9 mouse cellular contexts compared by ENCODE assay signal in the genomic region with DNA sequence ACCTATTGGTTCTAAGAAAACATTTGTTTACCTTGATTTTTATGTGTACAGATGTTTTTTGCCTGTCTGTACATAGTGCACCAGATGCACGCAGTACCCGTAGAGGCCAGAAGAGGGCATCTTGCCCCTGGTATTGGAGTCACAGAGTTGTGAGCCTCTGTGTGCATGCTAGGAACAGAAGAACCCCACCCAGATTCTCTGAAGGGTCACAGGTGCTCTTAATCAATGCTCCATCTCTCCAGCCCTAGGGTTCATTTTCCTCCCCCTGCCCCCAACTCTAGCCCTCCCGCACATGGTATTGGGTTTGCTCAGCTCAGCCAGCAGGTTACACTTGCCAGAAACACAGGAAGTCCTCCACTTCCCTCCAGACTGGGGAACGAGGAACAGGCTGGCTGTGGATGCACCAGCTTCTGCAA. TPM values are rescaled to one million over a fixed set of nuclear protein-coding genes. Genes with fewer than 3 reads are reported as not detected.
DNase-seq lines count a peak whose midpoint lies in the region; ATAC-seq lines count a peak whose summit lies in the region.
"Had no signal": no experiment of that assay in that cellular context is flagged by ENCODE, and none has a peak within 500 bp of the region (broad histone marks: within the 10 kb centered on the region; RNA-seq: fewer than 3 reads in every experiment).

No protein-coding gene starts in this region.

- H3K27me3 ChIP-seq in forebrain, embryonic 10.5 days (ENCODE audit: poor library complexity, severe bottlenecking): no peaks in the 10 kb centered on the region
- no peaks in the 10 kb centered on the region for H3K27me3 ChIP-seq in forebrain, embryonic 15.5 days

- no peak overlapping the region for H3K9ac ChIP-seq in forebrain, embryonic 15.5 days (replicated peaks)

- H3K4me3 ChIP-seq in forebrain, embryonic 10.5 days: no peak overlapping the region
- H3K4me3 ChIP-seq in forebrain, embryonic 15.5 days: no peak overlapping the region

- DNase-seq in forebrain, embryonic 10.5 days (ENCODE audit: extremely low spot score, low spot score): peak; percentile 55
- peak; percentile 47 for DNase-seq in 3T3-L1 (ENCODE audit: low read depth, low spot score)
- DNase-seq in adrenal gland, adult 18-20 months (ENCODE audit: low spot score in 2 of 2): peak; percentile 48 to 64
- DNase-seq in gastrocnemius, adult 18-20 months (ENCODE audit: low spot score): peak; percentile 39
- peak; percentile 62 for DNase-seq in kidney, postnatal 14 days
- peak; percentile 54 to 76 for DNase-seq in lung, postnatal 4 days
- peak; percentile 33 for DNase-seq in testis, postnatal 14 days (ENCODE audit: low spot score)

- ATAC-seq in forebrain, embryonic 15.5 days (replicated peaks): no peak

- H3K36me3 ChIP-seq in forebrain, embryonic 10.5 days (replicated peaks): no peaks in the 10 kb centered on the region
- no peaks in the 10 kb centered on the region for H3K36me3 ChIP-seq in forebrain, embryonic 15.5 days

- H3K9me3 ChIP-seq in forebrain, embryonic 10.5 days: peaks cover 6% of the 10 kb centered on the region
- peaks cover 10% of the 10 kb centered on the region for H3K9me3 ChIP-seq in forebrain, embryonic 15.5 days

- H3K27ac ChIP-seq in forebrain, embryonic 10.5 days: no peak overlapping the region
- H3K27ac ChIP-seq in forebrain, embryonic 15.5 days (replicated peaks): no peak overlapping the region

- H3K4me1 ChIP-seq in forebrain, embryonic 10.5 days: peaks cover 5% of the 10 kb centered on the region; the same call in 1 of the 2 replicates
- H3K4me1 ChIP-seq in forebrain, embryonic 15.5 days: no peaks in the 10 kb centered on the region

- WGBS in forebrain, embryonic 10.5 days: 32% methylated on average over 4 of the region's 4 CpGs
- WGBS in forebrain, embryonic 15.5 days: 48% methylated on average over 4 of the region's 4 CpGs

- H3K4me2 ChIP-seq in forebrain, embryonic 15.5 days (replicated peaks): no peak overlapping the region

RNA-seq across cellular contexts. Expression of gene Ccrl2, which starts 13.2 kb away (rescaled TPM):
- polyA plus RNA-seq in forebrain, embryonic 10.5 days (2016; fragmentation: Nextera tagmentation; extraction: Ambion mirVana): 0.74 TPM in 2 replicates
- polyA plus RNA-seq in forebrain, embryonic 15.5 days (2015; fragmentation: Nextera tagmentation; extraction: Ambion mirVana): 1.0 and 1.1 TPM in 2 replicates
- 10 to 100 TPM in 1 of 2 experiments, 1 to 10 TPM in 1; 9.3 to 10.2 TPM for total RNA-seq in adrenal gland, adult 18-20 months (2021)
- total RNA-seq in gastrocnemius, adult 18-20 months (2021): 1 to 10 TPM; 7.7 to 7.9 TPM

RNA-seq across cellular contexts. Expression of gene Lrrfip2, which starts 46.8 kb away (rescaled TPM):
- 41.8 and 42.1 TPM in 2 replicates for polyA plus RNA-seq in forebrain, embryonic 10.5 days (2016; fragmentation: Nextera tagmentation; extraction: Ambion mirVana)
- 41.8 and 42.8 TPM in 2 replicates for polyA plus RNA-seq in forebrain, embryonic 15.5 days (2015; fragmentation: Nextera tagmentation; extraction: Ambion mirVana)
- 10 to 100 TPM; 48.8 to 58.4 TPM for total RNA-seq in adrenal gland, adult 18-20 months (2021)
- 10 to 100 TPM; 72.4 to 82.2 TPM for total RNA-seq in gastrocnemius, adult 18-20 months (2021)

RNA-seq across cellular contexts. Expression of gene Ltf, which starts 51.5 kb away (rescaled TPM):
- polyA plus RNA-seq in forebrain, embryonic 10.5 days (2016; fragmentation: Nextera tagmentation; extraction: Ambion mirVana): not detected in 2 replicates
- 0.64 and 0.70 TPM in 2 replicates for polyA plus RNA-seq in forebrain, embryonic 15.5 days (2015; fragmentation: Nextera tagmentation; extraction: Ambion mirVana)
- total RNA-seq in adrenal gland, adult 18-20 months (2021): 1 to 10 TPM; 1.2 to 1.7 TPM
- under 1 TPM in 1 of 2 experiments, not detected in 1; 0.07 TPM for total RNA-seq in gastrocnemius, adult 18-20 months (2021)
- total RNA-seq: layer of hippocampus, adult 8-10 months had no signal
